Mouse (Mus musculus) kidney, postnatal 10 days (tissue): Measurements from ENCODE around the gene Gm11060.

ENCODE experiments used
- DNase-seq: peaks from one replicate; pipeline ENCODE4 v3.0.0; 2021; ENCODE audit warnings: mixed read lengths

Gm11060 gene

GRCm38 (mm10) chr2:105091718-105092117, at the start of gene Gm11060:
TSS of gene Gm11060 (plus strand) at chr2:105092018.
- no peak for DNase-seq

GRCm38 (mm10) chr2:105043152-105043551, 48.7 kb upstream of the Gm11060 start:
- peak; percentile 26 for DNase-seq

GRCm38 (mm10) chr2:105048301-105048700, 43.5 kb upstream of the Gm11060 start:
- DNase-seq: no peak

- DNase-seq: no peak
These were observed 36.3 kb upstream of the Gm11060 start for GRCm38 (mm10) chr2:105055529-105055928.

GRCm38 (mm10) chr2:105058577-105059116, 33.2 kb upstream of the Gm11060 start:
- DNase-seq: no peak

GRCm38 (mm10) chr2:105062741-105063372, 29.0 kb upstream of the Gm11060 start:
- DNase-seq: no peak

- DNase-seq: peak; percentile 25
These were observed 19.3 kb upstream of the Gm11060 start for GRCm38 (mm10) chr2:105072496-105072895.

GRCm38 (mm10) chr2:105074196-105074595, 17.6 kb upstream of the Gm11060 start:
- DNase-seq: peak; percentile 56

GRCm38 (mm10) chr2:105075809-105076208, 16.0 kb upstream of the Gm11060 start:
- no peak for DNase-seq

- no peak for DNase-seq
These were observed 14.7 kb upstream of the Gm11060 start for GRCm38 (mm10) chr2:105077151-105077550.

GRCm38 (mm10) chr2:105082256-105082790, 9.5 kb upstream of the Gm11060 start:
- no peak for DNase-seq

- DNase-seq: no peak
These were observed 7.8 kb upstream of the Gm11060 start for GRCm38 (mm10) chr2:105084035-105084434.

GRCm38 (mm10) chr2:105086081-105086480, 5.7 kb upstream of the Gm11060 start:
- no peak for DNase-seq

- DNase-seq: no peak
These were observed 3.8 kb upstream of the Gm11060 start for GRCm38 (mm10) chr2:105088005-105088404.

GRCm38 (mm10) chr2:105089083-105089482, 2.7 kb upstream of the Gm11060 start:
- peak; percentile 39 for DNase-seq

GRCm38 (mm10) chr2:105089581-105090508, 2.0 kb upstream of the Gm11060 start:
- peak; percentile 26 for DNase-seq

GRCm38 (mm10) chr2:105090991-105091390, 827 bp upstream of the Gm11060 start:
- peak; percentile 21 for DNase-seq

- DNase-seq: peak; percentile 22
These were observed 5.6 kb downstream of the Gm11060 start for GRCm38 (mm10) chr2:105097294-105097953.

- no peak for DNase-seq
These were observed 7.6 kb downstream of the Gm11060 start for GRCm38 (mm10) chr2:105099410-105099809.

- no peak for DNase-seq
These were observed 8.7 kb downstream of the Gm11060 start for GRCm38 (mm10) chr2:105100541-105100940.

GRCm38 (mm10) chr2:105108703-105109158, 16.9 kb downstream of the Gm11060 start:
- DNase-seq: peak; percentile 80

- no peak for DNase-seq
These were observed 22.3 kb downstream of the Gm11060 start for GRCm38 (mm10) chr2:105114074-105114473.

GRCm38 (mm10) chr2:105117669-105118068, 25.9 kb downstream of the Gm11060 start:
- DNase-seq: no peak
